Mouse (Mus musculus) forebrain, embryonic 11.5 days (tissue): ENCODE measurements around the gene Myo5c. TPM values are rescaled to one million over a fixed set of nuclear protein-coding genes. Genes with fewer than 3 reads are reported as not detected.
"Not testable (repeated sequence)": the region's sequence is repeated elsewhere in the genome, so short reads cannot be mapped to it uniquely, and the experiment has no call there.

Experiments
- ATAC-seq: fragments of 200-750 bp; cut with Nextera tagmentation; replicated peaks from 2 replicates; pipeline ENCODE4 v1.8.0; 2017; ENCODE audit warnings: moderate TSS enrichment; ENCODE audit not compliant: low FRiP score
- DNase-seq: peaks from one replicate; pipeline ENCODE4 v3.0.0-alpha.2; 2017; ENCODE audit warnings: low spot score
- H3K27ac ChIP-seq: fragments of 300-500 bp; sonication (generic); 2 replicates; pipeline ENCODE4 v1.5.1; 2014; ENCODE audit warnings: low read depth, low read length
- H3K27me3 ChIP-seq: fragments of 300-500 bp; sonication (generic); 2 replicates; pipeline ENCODE4 v1.6.1; 2014; ENCODE audit warnings: mild to moderate bottlenecking, low read length, mixed read lengths; ENCODE audit not compliant: control insufficient read depth, insufficient read depth
- H3K36me3 ChIP-seq: fragments of 300-500 bp; sonication (generic); 2 replicates; pipeline ENCODE4 v1.6.1; 2014; ENCODE audit warnings: mild to moderate bottlenecking, low read length, moderate library complexity, mixed read lengths; ENCODE audit not compliant: control insufficient read depth, insufficient read depth
- H3K4me1 ChIP-seq: fragments of 300-500 bp; sonication (generic); replicated peaks from 2 replicates; pipeline ENCODE4 v1.6.1; 2014; ENCODE audit warnings: low read length, mixed read lengths; ENCODE audit not compliant: control insufficient read depth, insufficient read depth
- H3K4me2 ChIP-seq: fragments of 300-500 bp; sonication (generic); 2 replicates; pipeline ENCODE4 v1.6.1; 2014; ENCODE audit warnings: low read depth, mild to moderate bottlenecking, low read length, moderate library complexity, mixed read lengths; ENCODE audit not compliant: severe bottlenecking
- H3K4me3 ChIP-seq: fragments of 300-500 bp; sonication (generic); 2 replicates; pipeline ENCODE4 v1.5.1; 2014; ENCODE audit warnings: low read depth, low read length
- H3K9ac ChIP-seq: fragments of 300-500 bp; sonication (generic); 2 replicates; pipeline ENCODE4 v1.6.1; 2014; ENCODE audit warnings: low read length
- H3K9me3 ChIP-seq: fragments of 300-500 bp; sonication (generic); 2 replicates; pipeline ENCODE4 v1.6.1; 2016; ENCODE audit warnings: low read length, mixed read lengths; ENCODE audit not compliant: control insufficient read depth
- WGBS: fragments of 180-500 bp; shearing (Covaris S2); extraction: QIAGEN DNeasy Blood & Tissue Kit; methylation state at CpG from one replicate; pipeline ENCODE4 v1.1.7; 2014; 5-methylcytosine and 5-hydroxymethylcytosine counted together
- polyA plus RNA-seq: library from polyadenylated mRNA; unstranded; fragments of >200 nt; fragmentation: Nextera tagmentation; extraction: Ambion mirVana; gene quantifications from 2 replicates; pipeline ENCODE4 v1.2.1, GENCODE M21; 2014

Gene Myo5c
- polyA plus RNA-seq, 1 experiment from 2014 or later = 0.72 TPM

DNA sequence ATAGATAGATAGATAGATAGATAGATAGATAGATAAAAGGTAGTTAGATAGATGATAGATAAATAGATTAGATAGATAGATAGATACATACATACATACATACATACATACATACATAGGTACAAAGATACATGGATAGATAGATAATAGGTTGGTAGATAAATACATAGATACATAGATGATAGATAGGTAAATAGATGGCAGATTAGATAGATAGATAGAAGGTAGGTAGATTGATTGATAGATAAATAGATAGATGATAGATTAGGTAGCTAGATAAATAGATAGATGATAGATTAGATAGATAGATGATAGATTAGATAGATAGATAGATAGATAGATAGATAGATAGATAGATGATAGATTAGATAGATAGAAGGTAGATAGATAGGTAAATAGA lies 17.1 kb downstream of the Myo5c start:
- no peaks in the 10 kb centered on the region for H3K27me3 ChIP-seq
- H3K36me3 ChIP-seq = no peaks in the 10 kb centered on the region
- H3K27ac ChIP-seq = no peak overlapping the region; the same call in 1 of the 2 replicates
- H3K4me3 ChIP-seq = no peak overlapping the region
- no peaks in the 10 kb centered on the region for H3K9me3 ChIP-seq
- no peak overlapping the region; the same call in 1 of the 2 replicates for H3K9ac ChIP-seq
- no peaks in the 10 kb centered on the region; the same call in 1 of the 2 replicates for H3K4me1 ChIP-seq
- ATAC-seq (no peak), DNase-seq (no peak)
- H3K4me2 ChIP-seq = no peak overlapping the region

DNA sequence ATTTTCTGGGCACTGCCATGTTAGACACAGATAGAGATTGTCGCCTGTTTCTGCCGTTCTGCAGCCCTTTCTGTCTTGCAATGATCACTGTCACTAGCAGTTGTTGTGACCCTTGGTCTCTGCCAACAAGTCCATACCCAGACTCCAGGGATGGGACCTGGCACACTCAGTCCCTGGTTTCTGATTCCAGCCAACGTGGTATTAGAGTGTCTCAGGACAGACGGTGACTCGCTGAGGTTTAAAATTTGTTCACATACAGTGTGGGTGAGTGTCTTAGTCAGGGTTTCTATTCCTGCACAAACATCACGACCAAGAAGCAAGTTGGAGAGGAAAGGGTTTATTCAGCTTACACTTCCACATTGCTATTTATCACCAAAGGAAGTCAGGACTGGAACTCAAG lies 21.3 kb downstream of the Myo5c start:
- H3K9me3 ChIP-seq, H3K27ac ChIP-seq, H3K27me3 ChIP-seq, H3K36me3 ChIP-seq, H3K4me3 ChIP-seq, H3K4me2 ChIP-seq, H3K4me1 ChIP-seq, DNase-seq, H3K9ac ChIP-seq, ATAC-seq: not testable (repeated sequence)
- 77% methylated on average over 6 of the region's 6 CpGs for WGBS

DNA sequence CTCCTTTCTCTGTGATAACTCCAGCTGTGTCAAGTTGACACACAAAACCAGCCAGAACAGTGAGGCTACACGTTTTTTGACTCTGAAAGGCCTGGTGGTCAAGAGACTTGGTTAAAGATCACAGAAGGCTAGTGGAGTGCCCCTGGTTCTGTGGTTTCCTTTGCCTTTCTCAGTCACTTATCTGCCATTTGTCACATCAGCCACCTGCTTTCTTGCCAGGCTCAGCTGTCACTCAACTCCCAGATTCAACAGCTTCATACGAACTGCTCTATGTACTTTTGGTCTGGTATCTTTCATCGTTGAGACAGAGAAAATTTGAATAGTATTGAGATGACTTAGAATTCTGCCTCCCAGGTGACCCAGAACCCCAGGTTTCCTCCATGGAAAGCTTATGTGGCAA lies 21.9 kb downstream of the Myo5c start:
- ATAC-seq = no peak
- no peak overlapping the region for H3K4me3 ChIP-seq

DNA sequence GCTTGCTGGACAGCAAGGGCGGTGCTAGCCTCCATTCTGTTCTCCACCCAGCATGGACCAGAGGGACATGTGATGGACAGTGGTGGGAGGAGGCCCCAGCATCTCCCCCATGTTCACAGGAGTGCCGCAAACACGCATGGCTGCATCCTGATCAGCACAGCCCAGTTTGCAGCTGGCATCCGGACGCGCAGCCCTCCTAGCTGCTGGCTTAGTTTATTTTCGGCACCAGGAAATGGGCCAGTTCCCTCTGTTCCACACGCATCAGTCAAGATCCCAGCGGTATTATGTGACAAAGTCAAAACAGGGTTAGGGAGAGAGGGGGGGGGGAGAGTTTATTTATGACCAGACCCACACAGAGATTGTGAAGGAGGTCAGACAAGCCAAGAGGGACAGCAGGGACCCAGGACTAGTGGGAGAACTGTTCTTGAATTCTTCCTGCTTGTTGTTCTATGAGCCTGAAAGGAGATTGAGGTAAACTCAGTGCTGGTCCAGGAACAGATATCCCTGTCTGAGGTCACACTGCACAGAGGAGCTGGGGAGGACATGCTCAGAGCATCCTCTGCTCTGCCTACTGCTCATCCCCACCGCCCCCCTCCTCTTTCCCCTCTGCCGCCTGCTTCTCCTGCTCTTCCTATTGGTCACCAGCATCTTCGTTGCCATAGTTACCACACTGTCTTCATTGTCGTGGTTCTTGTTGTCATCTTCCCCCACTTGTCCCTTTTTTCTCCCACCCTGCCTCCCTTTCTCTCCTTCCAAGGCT lies 22.6 kb downstream of the Myo5c start:
- DNase-seq (peak; percentile 61), ATAC-seq (peak; percentile 75)
- no peak overlapping the region for H3K9ac ChIP-seq
- H3K4me1 ChIP-seq = no peaks in the 10 kb centered on the region
- no peaks in the 10 kb centered on the region for H3K36me3 ChIP-seq
- no peaks in the 10 kb centered on the region for H3K27me3 ChIP-seq
- H3K4me2 ChIP-seq = no peak overlapping the region
- H3K9me3 ChIP-seq = no peaks in the 10 kb centered on the region
- H3K4me3 ChIP-seq = no peak overlapping the region
- WGBS = 68% methylated on average over 13 of the region's 13 CpGs
- H3K27ac ChIP-seq = no peak overlapping the region

More for the DNA sequence above, 21.9 kb downstream of the Myo5c start:
- Histone ChIP-seq H3K27me3 (no peaks in the 10 kb centered on the region), H3K27ac (no peak overlapping the region), H3K9me3 (no peaks in the 10 kb centered on the region), H3K36me3 (no peaks in the 10 kb centered on the region), H3K9ac (no peak overlapping the region), H3K4me1 (no peaks in the 10 kb centered on the region), H3K4me2 (no peak overlapping the region)
- DNase-seq = no peak
- WGBS = 46% methylated on average over 3 of the region's 3 CpGs

DNA sequence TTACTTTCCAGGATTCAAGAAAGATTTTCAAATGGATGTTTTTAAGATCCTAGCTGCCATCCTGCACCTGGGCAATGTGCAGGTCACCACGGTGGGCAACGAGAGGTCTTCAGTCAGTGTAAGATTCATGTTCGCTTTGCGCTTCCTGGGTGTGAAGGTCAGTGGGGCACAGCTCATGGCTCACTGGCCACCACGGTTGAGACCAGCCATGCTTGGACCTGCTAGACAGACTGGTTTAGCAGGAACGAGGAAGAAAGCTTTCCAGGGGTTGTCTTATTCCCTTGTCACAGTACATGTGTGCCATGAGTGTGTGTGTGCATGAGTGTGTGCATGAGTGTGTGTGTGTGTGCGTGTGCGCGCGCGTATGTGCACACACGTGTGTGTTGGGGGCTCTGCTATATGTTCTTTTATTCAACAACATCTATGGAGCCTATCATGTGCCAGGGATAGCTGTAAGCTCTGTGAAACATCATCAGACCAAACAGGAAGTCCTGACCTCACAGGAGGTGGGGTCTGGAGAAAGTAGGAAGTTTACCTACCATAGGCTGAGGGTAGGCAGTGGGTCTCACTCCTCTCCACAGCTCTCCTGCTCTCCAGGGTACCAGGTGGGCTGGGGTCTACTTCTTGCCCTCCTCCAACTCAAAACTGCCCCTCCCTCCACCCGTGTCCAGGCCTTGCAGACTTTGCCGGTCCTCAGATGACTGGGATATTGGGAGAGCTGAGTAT lies 24.2 kb downstream of the Myo5c start:
- Histone ChIP-seq H3K4me3 (no peak overlapping the region), H3K4me1 (no peaks in the 10 kb centered on the region), H3K36me3 (no peaks in the 10 kb centered on the region), H3K9me3 (no peaks in the 10 kb centered on the region), H3K4me2 (no peak overlapping the region), H3K9ac (no peak overlapping the region), H3K27me3 (no peaks in the 10 kb centered on the region), H3K27ac (no peak overlapping the region)
- 90% methylated on average over 14 of the region's 14 CpGs for WGBS
- no peak for ATAC-seq
- DNase-seq = no peak

DNA sequence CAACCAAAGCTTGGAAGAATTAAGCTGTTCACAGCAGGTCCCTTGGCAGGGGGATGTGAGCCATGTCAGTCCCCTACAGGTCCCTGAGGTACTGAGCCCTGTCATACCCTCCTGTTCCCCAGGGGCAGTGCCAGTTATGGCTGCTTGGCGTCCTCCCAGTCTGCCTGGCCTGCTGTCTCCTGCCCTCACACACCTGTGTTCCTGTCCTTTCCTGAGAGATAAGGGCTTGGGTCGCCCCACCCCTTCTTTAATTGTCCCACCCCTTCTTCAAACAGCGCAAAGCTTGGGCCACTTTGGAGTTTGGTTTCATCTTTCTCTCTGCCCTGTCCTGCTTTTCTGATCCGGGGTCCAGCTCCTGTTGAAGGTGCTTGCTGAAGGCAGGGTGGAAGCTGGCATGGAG lies 27.0 kb downstream of the Myo5c start:
- Histone ChIP-seq H3K4me3 (no peak overlapping the region), H3K27me3 (no peaks in the 10 kb centered on the region), H3K4me1 (peaks cover 4% of the 10 kb centered on the region), H3K27ac (no peak overlapping the region), H3K9me3 (no peaks in the 10 kb centered on the region), H3K9ac (no peak overlapping the region), H3K36me3 (no peaks in the 10 kb centered on the region), H3K4me2 (no peak overlapping the region)
- DNase-seq (no peak), ATAC-seq (no peak)
- WGBS = 87% methylated on average over 4 of the region's 4 CpGs

DNA sequence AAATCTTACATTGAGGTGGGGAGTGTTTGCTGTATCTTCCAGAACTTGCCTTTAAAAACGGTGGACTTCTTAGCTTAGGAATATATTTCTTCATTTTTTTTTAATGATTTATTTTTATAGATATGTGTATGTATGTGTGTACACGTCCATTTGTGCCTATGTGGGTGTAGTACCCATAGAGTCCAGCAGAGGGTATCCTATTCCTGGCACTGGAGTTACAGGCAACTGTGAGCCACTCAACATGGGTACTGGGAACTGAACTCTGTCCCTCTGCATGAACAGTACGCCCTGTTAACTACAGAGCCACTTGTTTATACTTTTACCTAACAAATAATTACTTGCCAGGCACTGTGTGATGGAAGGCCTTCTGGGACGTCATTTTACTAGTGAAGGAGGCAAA lies 27.8 kb downstream of the Myo5c start:
- ATAC-seq (no peak), DNase-seq (no peak)
- Histone ChIP-seq H3K4me1 (peaks cover 4% of the 10 kb centered on the region), H3K27me3 (no peaks in the 10 kb centered on the region), H3K4me2 (no peak overlapping the region), H3K36me3 (no peaks in the 10 kb centered on the region), H3K9me3 (no peaks in the 10 kb centered on the region), H3K27ac (no peak overlapping the region), H3K4me3 (no peak overlapping the region), H3K9ac (no peak overlapping the region)
- WGBS = 89% methylated on average over 4 of the region's 4 CpGs

DNA sequence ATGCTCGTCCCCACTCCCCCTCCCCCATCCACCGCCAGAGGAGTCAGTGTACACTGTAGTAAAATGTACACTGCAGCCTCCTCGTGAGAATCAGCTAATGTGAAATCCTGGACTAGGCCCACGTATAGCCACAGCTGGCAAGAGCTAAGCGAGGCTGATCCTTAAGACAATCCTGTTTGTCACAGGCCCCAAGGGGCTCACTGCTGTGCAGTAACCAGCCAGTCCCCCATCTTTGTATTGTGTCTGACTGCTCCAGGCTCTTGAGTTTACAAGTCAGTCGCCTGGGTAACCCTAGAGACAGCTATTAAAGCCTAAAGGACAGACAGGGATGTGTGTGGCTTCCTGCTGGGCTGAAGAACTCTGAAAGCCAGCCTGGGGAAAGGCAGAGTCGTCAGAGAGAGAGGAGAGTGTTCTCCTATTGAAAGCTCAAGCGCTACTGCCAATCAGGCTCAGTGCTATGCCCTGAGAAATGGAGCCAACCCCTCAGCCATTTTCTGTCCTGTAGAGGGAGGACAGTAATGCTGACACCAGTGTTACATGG lies 29.6 kb downstream of the Myo5c start:
- H3K9me3 ChIP-seq = no peaks in the 10 kb centered on the region
- peak; percentile 62 for DNase-seq
- H3K4me2 ChIP-seq = no peak overlapping the region
- H3K36me3 ChIP-seq = no peaks in the 10 kb centered on the region
- H3K27me3 ChIP-seq = no peaks in the 10 kb centered on the region
- peak overlapping the region; percentile 57; the same call in 1 of the 2 replicates for H3K27ac ChIP-seq
- ATAC-seq = peak; percentile 77
- no peak overlapping the region for H3K4me3 ChIP-seq
- 0 out of 2 replicates have a peak overlapping the region, but pooled peaks have one; percentile 35 for H3K9ac ChIP-seq
- WGBS = 4% methylated on average over 8 of the region's 8 CpGs
- H3K4me1 ChIP-seq = peaks cover 4% of the 10 kb centered on the region
